In the genomic region with DNA sequence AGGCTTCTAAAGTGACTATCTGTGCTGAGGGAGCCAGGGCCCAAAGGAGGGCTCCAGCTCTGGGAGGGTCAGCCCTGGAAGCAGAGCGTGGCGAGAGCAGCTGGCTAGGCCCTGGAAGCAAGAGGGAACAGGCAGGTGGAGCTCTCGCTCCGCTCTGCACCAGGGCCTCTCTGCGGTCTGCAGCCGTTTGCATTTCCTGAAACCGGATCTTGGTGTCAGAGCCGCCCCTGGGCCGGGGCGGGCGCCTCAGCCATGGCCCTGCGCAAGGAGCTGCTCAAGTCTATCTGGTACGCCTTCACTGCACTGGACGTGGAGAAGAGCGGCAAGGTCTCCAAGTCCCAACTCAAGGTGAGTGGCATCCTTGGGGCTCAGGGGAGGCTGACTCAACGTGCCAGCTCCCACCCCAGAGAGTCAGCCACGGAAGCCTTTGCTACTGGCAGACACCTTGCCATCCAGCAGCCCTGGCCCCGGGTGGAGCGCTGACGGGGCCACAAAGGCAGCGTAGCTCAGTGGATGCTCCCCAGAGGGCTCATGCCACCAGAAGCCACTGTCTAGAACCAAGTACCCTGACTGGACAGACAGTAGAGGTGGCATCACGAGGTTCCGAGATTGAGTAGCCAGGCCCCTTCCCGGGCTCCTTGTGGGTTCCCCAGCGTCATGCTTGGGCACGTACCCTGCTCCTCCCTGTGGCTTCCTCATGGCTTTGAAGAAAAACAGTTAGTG, we compare ENCODE assay signal across 8 mouse cellular contexts. TPM values are rescaled to one million over a fixed set of nuclear protein-coding genes. Genes with fewer than 3 reads are reported as not detected.
DNase-seq lines count a peak whose midpoint lies in the region; ATAC-seq and TF ChIP-seq lines count a peak whose summit lies in the region.

Gene Def6, plus strand, starts transcription at position 188 of the 723 bp plus-strand sequence.

- H3K36me3 ChIP-seq in embryonic facial prominence, embryonic 11.5 days (replicated peaks; ENCODE audit: control insufficient read depth, insufficient read depth, low read depth, low read length), result no peaks in the 10 kb centered on the region
- H3K36me3 ChIP-seq in liver, postnatal 0 days (replicated peaks; ENCODE audit: insufficient read depth, low read length), result peaks cover 3% of the 10 kb centered on the region; the same call in 1 of the 2 replicates
- peaks cover 5% of the 10 kb centered on the region; the same call in 1 of the 2 replicates for H3K36me3 ChIP-seq in neural tube, embryonic 11.5 days (ENCODE audit: control insufficient read depth, insufficient read depth, low read length)

- TF ChIP-seq EP300 in liver, postnatal 0 days (IDR thresholded peaks at IDR 0.05; ENCODE audit: low read depth), result no peak

- H3K4me3 ChIP-seq in left cerebral cortex, adult 2 months, result peak within 1 kb of the TSS; percentile 44
- peak within 1 kb of the TSS; percentile 25 for H3K4me3 ChIP-seq in embryonic facial prominence, embryonic 11.5 days (ENCODE audit: low read depth, low read length)
- peak within 1 kb of the TSS; percentile 57 for H3K4me3 ChIP-seq in liver, postnatal 0 days (ENCODE audit: low read depth, low read length)
- peak within 1 kb of the TSS; percentile 10; the same call in 1 of the 2 replicates for H3K4me3 ChIP-seq in neural tube, embryonic 11.5 days (ENCODE audit: low read depth, low read length)

- H3K9ac ChIP-seq in embryonic facial prominence, embryonic 11.5 days (replicated peaks; ENCODE audit: low read length), result peak within 1 kb of the TSS; percentile 48
- H3K9ac ChIP-seq in liver, postnatal 0 days (replicated peaks), result peak within 1 kb of the TSS; percentile 72
- peak within 1 kb of the TSS; percentile 52 for H3K9ac ChIP-seq in neural tube, embryonic 11.5 days (ENCODE audit: low read length)

- peak; percentile 54 for TF ChIP-seq CTCF in left cerebral cortex, adult 2 months (IDR thresholded peaks at IDR 0.05)
- TF ChIP-seq CTCF in liver, postnatal 0 days (IDR thresholded peaks at IDR 0.05; ENCODE audit: low read depth), result peak; percentile 70

- no peaks in the 10 kb centered on the region for H3K9me3 ChIP-seq in embryonic facial prominence, embryonic 11.5 days (replicated peaks; ENCODE audit: control insufficient read depth, low read length)
- no peaks in the 10 kb centered on the region for H3K9me3 ChIP-seq in liver, postnatal 0 days (ENCODE audit: low read length)
- H3K9me3 ChIP-seq in neural tube, embryonic 11.5 days (ENCODE audit: control insufficient read depth, low read length), result no peaks in the 10 kb centered on the region

- intact Hi-C loops in left cerebral cortex, adult 2 months (cut with DNase I), result no loop called here

- peak within 1 kb of the TSS; percentile 47 for H3K4me2 ChIP-seq in embryonic facial prominence, embryonic 11.5 days (ENCODE audit: low read depth, low read length)
- H3K4me2 ChIP-seq in liver, postnatal 0 days (ENCODE audit: low read depth, low read length), result peak within 1 kb of the TSS; percentile 72
- peak within 1 kb of the TSS; percentile 36 for H3K4me2 ChIP-seq in neural tube, embryonic 11.5 days (ENCODE audit: low read depth)

- peaks cover 4% of the 10 kb centered on the region for H3K4me1 ChIP-seq in embryonic facial prominence, embryonic 11.5 days (ENCODE audit: control insufficient read depth, insufficient read depth, low read length)
- peaks cover 5% of the 10 kb centered on the region; the same call in 1 of the 2 replicates for H3K4me1 ChIP-seq in liver, postnatal 0 days (ENCODE audit: insufficient read depth)
- 0 out of 2 replicates have a peak, but pooled peaks cover 3% of the 10 kb centered on the region for H3K4me1 ChIP-seq in neural tube, embryonic 11.5 days (ENCODE audit: control insufficient read depth, insufficient read depth, low read length)

- H3K27me3 ChIP-seq in embryonic facial prominence, embryonic 11.5 days (ENCODE audit: control insufficient read depth, insufficient read depth, low read length), result no peaks in the 10 kb centered on the region
- no peaks in the 10 kb centered on the region for H3K27me3 ChIP-seq in liver, postnatal 0 days (ENCODE audit: insufficient read depth, low read length)
- no peaks in the 10 kb centered on the region for H3K27me3 ChIP-seq in neural tube, embryonic 11.5 days (ENCODE audit: control insufficient read depth, insufficient read depth, low read length)

- WGBS in embryonic facial prominence, embryonic 11.5 days, result 21% methylated on average over 26 of the region's 26 CpGs
- 8% methylated on average over 26 of the region's 26 CpGs for WGBS in liver, postnatal 0 days (ENCODE audit: insufficient replicate concordance)
- WGBS in neural tube, embryonic 11.5 days, result 22% methylated on average over 26 of the region's 26 CpGs

- H3K27ac ChIP-seq in left cerebral cortex, adult 2 months, result peak within 1 kb of the TSS; percentile 69
- peak within 1 kb of the TSS; percentile 29 for H3K27ac ChIP-seq in embryonic facial prominence, embryonic 11.5 days (replicated peaks; ENCODE audit: low read depth, low read length)
- H3K27ac ChIP-seq in liver, postnatal 0 days (ENCODE audit: low read depth), result peak within 1 kb of the TSS; percentile 93
- peak within 1 kb of the TSS; percentile 46; the same call in 1 of the 2 replicates for H3K27ac ChIP-seq in neural tube, embryonic 11.5 days (ENCODE audit: low read depth, low read length)

- ATAC-seq in embryonic facial prominence, embryonic 11.5 days (replicated peaks; ENCODE audit: insufficient number of reproducible peaks, low FRiP score, low TSS enrichment, low read depth), result peak; percentile 73
- peak; percentile 83 for ATAC-seq in liver, postnatal 0 days
- no peak for ATAC-seq in neural tube, embryonic 11.5 days (ENCODE audit: insufficient read depth, low FRiP score, low TSS enrichment)

- DNase-seq in left cerebral cortex, adult 2 months (ENCODE audit: extremely low spot score in 1 of 2, low spot score in 2 of 2), result peak; percentile 34 to 40
- no peak for DNase-seq in left cerebral cortex, adult 8-10 months (ENCODE audit: low spot score in 2 of 2)
- DNase-seq in embryonic facial prominence, embryonic 11.5 days (ENCODE audit: low spot score), result peak; percentile 90
- DNase-seq in heart, adult 8-10 months (ENCODE audit: low spot score), result peak; percentile 77
- peak; percentile 75 for DNase-seq in kidney, adult 18-20 months
- DNase-seq in liver, postnatal 0 days, result peak; percentile 81
- peak; percentile 75 for DNase-seq in neural tube, embryonic 11.5 days (ENCODE audit: low spot score)
- peak; percentile 74 for DNase-seq in testis, postnatal 10 days (ENCODE audit: low spot score)

RNA-seq across cellular contexts. Expression of gene Def6, which starts in this region (rescaled TPM):
- 1 to 10 TPM; 2.1 to 3.1 TPM for total RNA-seq in left cerebral cortex, adult 2 months (2021)
- total RNA-seq in left cerebral cortex, adult 8-10 months (2022), result 1 to 10 TPM; 2.8 to 5.5 (median 3.7) TPM
- polyA plus RNA-seq in embryonic facial prominence, embryonic 11.5 days (2014; fragmentation: Nextera tagmentation; extraction: Ambion mirVana), result 2.6 and 3.0 TPM in 2 replicates
- 1 to 10 TPM; 2.5 to 4.0 (median 3.6) TPM for total RNA-seq in heart, adult 8-10 months (2022)
- polyA plus RNA-seq in liver, postnatal 0 days (2015; fragmentation: Nextera tagmentation; extraction: Ambion mirVana), result 8.3 and 9.0 TPM in 2 replicates
- polyA plus RNA-seq in neural tube, embryonic 11.5 days (2014; fragmentation: Nextera tagmentation; extraction: Ambion mirVana), result 2.1 and 2.7 TPM in 2 replicates

Comparison
In these comparisons a context has a peak if more than half of its experiments do, and no peak if none do; other contexts are left out.
1. DNase-seq: peak in left cerebral cortex, adult 2 months (2 of 2), embryonic facial prominence, embryonic 11.5 days (single experiment), heart, adult 8-10 months (single experiment), kidney, adult 18-20 months (single experiment), liver, postnatal 0 days (single experiment), neural tube, embryonic 11.5 days (single experiment) and testis, postnatal 10 days (single experiment); none in left cerebral cortex, adult 8-10 months (0 of 2).
2. H3K27ac ChIP-seq: peak in every context shown above with its lines; median percentile 93 in liver, postnatal 0 days; 69 in left cerebral cortex, adult 2 months; 46 in neural tube, embryonic 11.5 days; 29 in embryonic facial prominence, embryonic 11.5 days.
3. Peak in every context shown above with its lines, with median percentiles within 50 percentile points of each other: H3K4me3 ChIP-seq, H3K4me2 ChIP-seq and H3K9ac ChIP-seq.